Mouse (Mus musculus): ENCODE data around the gene Smagp.

DNA sequence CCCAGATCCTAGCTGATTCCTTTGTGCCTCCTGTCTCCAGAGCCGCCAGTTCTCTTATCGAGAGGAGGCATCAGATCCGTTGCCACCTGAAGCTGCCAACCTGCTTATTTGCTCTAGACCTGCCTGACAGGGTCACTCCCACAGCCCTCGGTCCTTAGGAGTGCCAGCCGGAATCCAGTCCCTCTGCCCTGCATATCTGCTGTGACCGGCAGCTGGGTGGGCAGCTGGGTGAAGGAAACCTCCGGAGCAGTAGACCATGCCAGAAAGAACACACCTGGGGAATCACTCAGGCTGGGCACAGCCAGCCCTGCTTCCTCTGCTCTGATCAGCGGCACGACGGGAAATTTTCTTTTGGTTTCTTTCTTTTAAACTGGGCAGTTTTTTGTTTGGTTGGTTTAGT lies 3.4 kb downstream of the Smagp start:
- TF ChIP-seq CTCF (conservative IDR thresholded peaks at IDR 0.05; ENCODE audit: low read length) (no peak), NANOG (IDR thresholded peaks at IDR 0.05; ENCODE audit: borderline replicate concordance, low read length) (no peak)
